Comparison of ENCODE assay signal across 37 mouse cellular contexts in genomic region chr16:91187662-91188061, GRCm38 (mm10). TPM values are rescaled to one million over a fixed set of nuclear protein-coding genes. Genes with fewer than 3 reads are reported as not detected.
"Had no signal": no experiment of that assay in that cellular context is flagged by ENCODE, and none has a peak within 500 bp of the region (broad histone marks: within the 10 kb centered on the region; RNA-seq: fewer than 3 reads in every experiment).

No protein-coding gene starts in this region.

- H3K4me1 ChIP-seq: heart, embryonic 10.5 days; heart, embryonic 12.5 days; heart, embryonic 13.5 days; heart, embryonic 15.5 days; kidney, embryonic 15.5 days had no signal

- H3K4me2 ChIP-seq: heart, embryonic 11.5 days; heart, embryonic 12.5 days; heart, embryonic 13.5 days; heart, embryonic 15.5 days; hindbrain, embryonic 12.5 days; hindbrain, embryonic 13.5 days; hindbrain, embryonic 14.5 days; hindbrain, embryonic 15.5 days; kidney, embryonic 15.5 days had no signal

- DNase-seq: heart, postnatal 10 days; heart, postnatal 14 days; heart, postnatal 36 days; heart, postnatal 4 days; kidney, adult 11 months; kidney, adult 18-20 months; kidney, adult 8-10 months; kidney, postnatal 10 days; kidney, postnatal 14 days; kidney, postnatal 25 days; kidney, postnatal 36 days; kidney, postnatal 4 days; layer of hippocampus, adult 9-11 months; layer of hippocampus, postnatal 36 days had no signal

- H3K9ac ChIP-seq: heart, embryonic 12.5 days; heart, embryonic 13.5 days; heart, embryonic 15.5 days; hindbrain, embryonic 12.5 days; hindbrain, embryonic 13.5 days; hindbrain, embryonic 14.5 days; hindbrain, embryonic 15.5 days; kidney, embryonic 15.5 days had no signal

- H3K27me3 ChIP-seq: heart, embryonic 13.5 days; heart, embryonic 15.5 days had no signal

- H3K27ac ChIP-seq: heart, embryonic 10.5 days; heart, embryonic 13.5 days; heart, embryonic 15.5 days; hindbrain, embryonic 10.5 days; hindbrain, embryonic 12.5 days; hindbrain, embryonic 13.5 days; hindbrain, embryonic 14.5 days; hindbrain, embryonic 15.5 days; hindbrain, postnatal 0 days; kidney, embryonic 15.5 days; kidney, postnatal 0 days; layer of hippocampus, adult 2 months; left cerebral cortex, adult 2 months had no signal

- H3K9me3 ChIP-seq: heart, embryonic 10.5 days; heart, embryonic 12.5 days; heart, embryonic 13.5 days; heart, embryonic 15.5 days; hindbrain, embryonic 12.5 days; hindbrain, embryonic 13.5 days; hindbrain, embryonic 15.5 days; kidney, embryonic 15.5 days had no signal

- H3K36me3 ChIP-seq: heart, embryonic 10.5 days; heart, embryonic 12.5 days; heart, embryonic 13.5 days; heart, embryonic 15.5 days; hindbrain, embryonic 10.5 days; hindbrain, embryonic 12.5 days; hindbrain, embryonic 13.5 days; hindbrain, embryonic 15.5 days; kidney, embryonic 15.5 days had no signal

- ATAC-seq: hindbrain, embryonic 16.5 days; hindbrain, postnatal 0 days; inflammation-experienced regulatory T-cells, adult 6 months had no signal

- H3K4me3 ChIP-seq: heart, embryonic 10.5 days; heart, embryonic 12.5 days; heart, embryonic 13.5 days; heart, embryonic 15.5 days; hindbrain, embryonic 10.5 days; hindbrain, embryonic 12.5 days; hindbrain, embryonic 13.5 days; hindbrain, embryonic 15.5 days; kidney, embryonic 15.5 days; layer of hippocampus, adult 2 months; left cerebral cortex, adult 2 months had no signal

RNA-seq across cellular contexts. Expression of gene Olig2, which starts 37.6 kb away (rescaled TPM):
- polyA plus RNA-seq: heart, embryonic 10.5 days; heart, embryonic 12.5 days; heart, embryonic 13.5 days; heart, embryonic 14.5 days; heart, embryonic 15.5 days; heart, embryonic 16.5 days; heart, postnatal 0 days; inflammation-experienced regulatory T-cells, adult 6 months; intestine, embryonic 14.5 days; kidney, embryonic 15.5 days; kidney, embryonic 16.5 days; kidney, postnatal 0 days; large intestine, adult 2 months had no signal
